Mouse (Mus musculus) embryo, embryonic 10 days (tissue): ENCODE data around the gene Grk5.
A peak's percentile ranks its signal among the peaks of the same experiment; 100 is the strongest.
"Not testable (repeated sequence)": the region's sequence is repeated elsewhere in the genome, so short reads cannot be mapped to it uniquely, and the experiment has no call there.

Experiments used
- DNase-seq: peaks from one replicate; pipeline ENCODE4 v3.0.0-alpha.2; 2015; ENCODE audit warnings: low spot score

The Grk5 gene

GRCm38 (mm10) chr19:60889714-60890315, at the start of gene Grk5:
Gene Grk5 (plus strand): TSS chr19:60889749.
- DNase-seq = peak; percentile 96

- no peak for DNase-seq
Measured at GRCm38 (mm10) chr19:60843324-60843723, 46.2 kb upstream of the Grk5 start.

- DNase-seq = no peak
Measured at GRCm38 (mm10) chr19:60845731-60846130, 43.8 kb upstream of the Grk5 start.

GRCm38 (mm10) chr19:60860868-60861700, 28.5 kb upstream of the Grk5 start, which contains the start of gene Sfxn4:
Gene Sfxn4 (minus strand): TSS chr19:60861479.
- DNase-seq = peak; percentile 94

GRCm38 (mm10) chr19:60866169-60866568, 23.4 kb upstream of the Grk5 start:
- not testable (repeated sequence) for DNase-seq

GRCm38 (mm10) chr19:60870489-60870888, 19.1 kb upstream of the Grk5 start:
- no peak for DNase-seq

- DNase-seq = no peak
Measured at GRCm38 (mm10) chr19:60871366-60871765, 18.2 kb upstream of the Grk5 start.

GRCm38 (mm10) chr19:60872272-60872671, 17.3 kb upstream of the Grk5 start:
- DNase-seq = no peak

- peak; percentile 14 for DNase-seq
Measured at GRCm38 (mm10) chr19:60873501-60873900, 16.0 kb upstream of the Grk5 start.

- peak; percentile 96 for DNase-seq
Measured at GRCm38 (mm10) chr19:60874064-60874694, 15.4 kb upstream of the Grk5 start, which contains the start of gene Prdx3. Gene Prdx3 (minus strand): TSS chr19:60874556.

- peak; percentile 57 for DNase-seq
Measured at GRCm38 (mm10) chr19:60883129-60883528, 6.4 kb upstream of the Grk5 start.

- DNase-seq = no peak
Measured at GRCm38 (mm10) chr19:60887637-60888036, 1.9 kb upstream of the Grk5 start.

GRCm38 (mm10) chr19:60889101-60889713, 342 bp upstream of the Grk5 start:
- peak; percentile 68 for DNase-seq

GRCm38 (mm10) chr19:60890391-60891122, 1.0 kb downstream of the Grk5 start:
- peak; percentile 72 for DNase-seq

- no peak for DNase-seq
Measured at GRCm38 (mm10) chr19:60891123-60891470, 1.5 kb downstream of the Grk5 start.

GRCm38 (mm10) chr19:60891934-60892547, 2.5 kb downstream of the Grk5 start:
- peak; percentile 80 for DNase-seq

GRCm38 (mm10) chr19:60895251-60895880, 5.8 kb downstream of the Grk5 start:
- no peak for DNase-seq

- no peak for DNase-seq
Measured at GRCm38 (mm10) chr19:60903139-60903538, 13.6 kb downstream of the Grk5 start.

- DNase-seq = no peak
Measured at GRCm38 (mm10) chr19:60903971-60904370, 14.4 kb downstream of the Grk5 start.

GRCm38 (mm10) chr19:60905477-60905876, 15.9 kb downstream of the Grk5 start:
- DNase-seq = no peak

GRCm38 (mm10) chr19:60910304-60910703, 20.8 kb downstream of the Grk5 start:
- DNase-seq = no peak
